Mouse (Mus musculus) liver, embryonic 14.5 days (tissue): ENCODE results near the gene Specc1l.

Experiments used
- CTCF ChIP-seq: IDR thresholded peaks from 2 replicates; pipeline ENCODE4 v1.5.1; 2016; ENCODE audit warnings: antibody characterized with exemption, low read depth, control low read depth
- EP300 ChIP-seq: IDR thresholded peaks from 2 replicates; pipeline ENCODE4 v1.6.1; 2016; ENCODE audit warnings: antibody characterized with exemption, low read depth

DNA sequence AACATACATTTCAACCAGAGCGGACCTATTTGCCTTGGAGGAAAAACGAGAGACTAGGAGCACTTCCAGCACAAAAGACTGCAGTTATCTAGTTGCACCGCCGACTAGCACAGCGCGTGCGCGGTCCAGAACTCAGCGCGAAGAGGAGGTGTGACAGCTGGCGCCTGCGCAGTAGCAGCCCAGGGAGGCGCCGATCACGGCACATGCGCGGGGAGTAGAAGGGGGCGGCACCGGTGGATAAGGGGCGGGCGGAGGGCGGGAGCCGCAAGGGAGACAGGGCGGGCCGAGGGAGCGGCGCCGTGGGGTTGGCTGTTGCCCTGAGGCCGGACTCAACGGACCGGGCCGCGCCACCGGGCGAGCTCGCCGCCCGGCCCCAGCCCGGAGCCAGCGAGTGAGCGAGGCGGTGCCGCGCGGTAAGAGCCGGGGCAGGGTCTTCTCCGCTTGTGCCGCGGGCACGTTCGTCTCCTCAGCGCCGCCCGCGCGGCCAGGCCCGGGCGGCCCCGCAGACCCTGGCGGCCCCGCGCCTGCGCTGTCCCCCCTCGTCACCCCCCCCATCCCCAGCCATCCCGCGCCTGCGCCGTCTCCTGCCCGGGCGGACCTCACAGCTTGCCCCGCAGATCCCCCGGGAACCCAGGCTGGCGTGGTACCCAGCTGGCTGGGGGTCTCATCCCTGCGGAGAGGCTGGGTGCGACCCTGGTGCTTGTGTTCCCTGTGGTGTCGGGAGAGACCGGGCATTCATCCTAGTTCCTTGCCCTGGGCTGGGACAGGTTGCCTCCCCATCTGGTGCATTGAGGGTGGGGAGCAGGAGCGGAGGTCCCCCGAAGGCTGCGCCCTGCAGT, at the start of gene Specc1l:
- no peak for TF ChIP-seq EP300
- TF ChIP-seq CTCF, result peak; percentile 35
